Mouse (Mus musculus) c-Kit-positive CD71-negative TER-119-negative erythroid progenitor cells, embryonic 14.5 days (primary cell): Measurements from ENCODE around the gene Golt1a.

Experiments used
- DNase-seq: peaks from one replicate; pipeline ENCODE4 v3.0.0-alpha.2; 2013; ENCODE audit warnings: low read depth

Golt1a gene

DNA sequence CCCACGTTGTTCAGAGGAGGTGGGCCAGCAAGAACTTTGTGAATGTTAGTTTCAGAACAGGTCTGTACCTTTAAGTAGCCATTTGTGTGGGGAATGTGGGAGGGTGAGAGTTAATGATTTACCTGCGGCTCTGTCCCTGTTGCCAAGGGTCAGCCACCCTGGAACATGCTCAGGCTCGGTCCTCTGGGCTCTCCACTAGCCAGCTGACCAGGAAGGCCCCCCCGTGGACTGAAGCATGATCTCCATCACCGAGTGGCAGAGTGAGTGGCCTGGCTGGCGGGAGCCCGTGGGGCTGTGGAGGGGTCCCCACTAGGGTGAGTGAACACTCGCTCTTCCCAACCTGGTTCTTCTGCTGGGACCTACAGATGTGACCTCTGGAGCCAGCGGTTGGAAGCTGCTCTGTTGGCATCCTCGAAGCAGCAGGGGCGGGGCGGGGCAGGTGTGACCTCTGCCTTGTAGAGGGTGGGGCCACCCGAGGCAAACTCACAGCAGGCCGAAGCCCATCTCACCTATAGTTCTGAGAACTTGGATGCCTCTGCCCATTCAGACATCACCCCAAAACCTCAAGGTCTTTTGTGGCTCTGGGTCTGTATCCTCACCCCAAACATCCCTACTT lies at the start of gene Golt1a:
Gene Golt1a, plus strand, starts transcription at position 149 of the 616 bp plus-strand sequence.
- DNase-seq, result no peak

DNA sequence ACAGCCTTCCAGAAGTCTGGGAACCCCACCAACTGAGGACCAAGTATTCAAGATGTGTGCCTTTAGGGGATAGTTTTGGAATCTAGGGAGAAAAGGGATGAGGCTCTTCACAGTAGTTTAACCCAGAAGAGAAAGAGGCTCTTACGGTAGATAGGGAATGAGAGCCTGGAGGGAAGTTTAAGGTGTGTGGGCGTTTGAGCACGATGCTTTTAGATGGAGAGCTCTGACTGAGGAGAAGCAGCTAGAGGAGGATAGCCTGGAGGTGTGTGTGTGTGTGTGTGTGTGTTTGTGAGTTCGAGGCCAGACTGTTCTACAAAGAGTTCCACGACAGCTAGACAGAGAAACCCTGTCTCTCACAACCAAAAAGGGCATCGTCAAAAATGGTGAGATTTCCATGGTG lies 47.0 kb upstream of the Golt1a start:
- DNase-seq, result no peak

DNA sequence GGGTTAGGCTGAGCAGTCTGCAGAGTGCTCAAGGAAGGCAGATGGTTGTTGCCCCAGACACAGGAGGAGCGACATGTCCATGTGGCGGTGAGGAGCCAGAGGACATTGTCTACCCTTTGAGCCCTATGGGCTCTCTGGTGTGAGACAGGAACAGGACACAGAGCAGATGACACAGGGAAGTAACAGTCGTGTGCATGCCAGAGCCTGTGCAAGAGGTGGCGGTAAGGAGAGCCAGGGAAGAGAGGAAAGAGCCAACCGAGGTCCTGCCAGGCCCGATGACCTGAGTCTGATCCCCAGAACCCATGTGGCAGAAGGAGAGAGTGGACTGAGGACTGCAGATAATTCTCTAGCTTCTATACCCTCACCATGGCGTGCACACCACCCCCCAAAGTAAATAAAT lies 46.5 kb upstream of the Golt1a start:
- no peak for DNase-seq

DNA sequence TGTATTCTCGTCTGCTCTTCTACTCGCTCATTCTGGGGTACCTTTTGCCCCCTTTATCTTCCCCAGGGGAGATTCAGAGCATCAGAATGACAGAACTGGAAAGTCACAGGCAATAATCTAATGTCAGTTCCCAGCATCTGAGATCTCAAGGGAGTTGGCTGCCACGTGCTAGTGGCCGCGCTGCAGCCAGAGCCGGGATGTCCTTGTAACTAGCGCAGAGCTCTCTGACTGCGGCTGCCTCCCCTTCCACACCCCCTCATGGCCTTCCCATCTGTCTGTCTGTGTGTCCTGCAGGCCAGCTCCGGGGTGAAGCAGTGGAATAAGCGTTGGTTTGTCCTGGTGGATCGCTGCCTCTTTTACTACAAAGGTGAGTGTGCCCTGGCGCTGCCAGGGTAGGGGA lies 45.2 kb upstream of the Golt1a start:
- no peak for DNase-seq

DNA sequence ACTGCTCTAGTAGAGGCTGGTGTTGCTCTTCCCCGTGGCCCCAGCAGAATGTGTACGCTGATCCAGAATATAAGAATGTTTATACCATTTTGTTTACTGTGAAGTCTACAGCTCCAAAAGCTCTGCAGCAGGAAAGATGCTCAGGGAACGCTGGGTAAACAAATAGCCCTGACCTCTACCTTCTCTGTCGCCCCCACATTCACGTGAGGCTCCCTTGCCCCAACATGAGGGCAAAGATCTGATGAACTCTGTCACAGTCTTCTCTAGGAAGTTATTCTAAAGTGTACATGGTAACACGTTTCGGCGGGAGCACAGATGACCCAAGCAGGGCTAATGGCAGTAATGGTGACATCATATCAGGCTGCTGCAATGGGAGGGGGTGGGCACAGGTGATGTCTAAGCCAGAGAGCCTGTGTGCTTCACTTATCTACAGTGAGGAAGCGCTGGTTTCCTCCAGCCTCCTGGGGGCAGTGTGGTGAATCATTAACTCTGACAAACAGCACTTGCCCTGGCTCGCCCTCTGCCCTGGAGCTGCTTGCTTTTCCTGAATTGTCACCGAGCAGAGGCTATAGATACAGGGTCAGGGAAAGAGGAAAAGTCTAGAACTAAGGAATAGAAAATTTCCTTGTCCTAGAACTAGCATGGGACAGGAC lies 44.4 kb upstream of the Golt1a start:
- peak; percentile 13 for DNase-seq

DNA sequence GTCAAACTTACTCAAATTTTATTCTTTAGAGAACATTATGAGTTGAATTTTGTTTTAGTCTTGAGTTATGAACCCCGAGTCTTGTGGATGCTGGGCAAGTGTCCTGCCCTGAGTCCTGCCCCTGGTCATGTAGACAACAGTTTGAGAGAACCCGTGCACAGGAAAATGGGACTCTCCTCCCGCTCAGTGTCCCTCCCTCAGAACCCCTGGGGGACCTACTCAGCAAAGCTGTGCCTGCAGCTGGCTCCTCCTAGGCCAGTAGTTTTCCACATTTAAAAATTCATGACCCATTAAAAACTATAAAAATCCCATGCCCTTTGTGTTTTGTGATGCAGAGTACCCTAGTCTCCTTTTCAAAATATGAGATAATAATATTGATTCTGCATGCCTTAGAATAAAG lies 42.5 kb upstream of the Golt1a start:
- DNase-seq, result no peak

DNA sequence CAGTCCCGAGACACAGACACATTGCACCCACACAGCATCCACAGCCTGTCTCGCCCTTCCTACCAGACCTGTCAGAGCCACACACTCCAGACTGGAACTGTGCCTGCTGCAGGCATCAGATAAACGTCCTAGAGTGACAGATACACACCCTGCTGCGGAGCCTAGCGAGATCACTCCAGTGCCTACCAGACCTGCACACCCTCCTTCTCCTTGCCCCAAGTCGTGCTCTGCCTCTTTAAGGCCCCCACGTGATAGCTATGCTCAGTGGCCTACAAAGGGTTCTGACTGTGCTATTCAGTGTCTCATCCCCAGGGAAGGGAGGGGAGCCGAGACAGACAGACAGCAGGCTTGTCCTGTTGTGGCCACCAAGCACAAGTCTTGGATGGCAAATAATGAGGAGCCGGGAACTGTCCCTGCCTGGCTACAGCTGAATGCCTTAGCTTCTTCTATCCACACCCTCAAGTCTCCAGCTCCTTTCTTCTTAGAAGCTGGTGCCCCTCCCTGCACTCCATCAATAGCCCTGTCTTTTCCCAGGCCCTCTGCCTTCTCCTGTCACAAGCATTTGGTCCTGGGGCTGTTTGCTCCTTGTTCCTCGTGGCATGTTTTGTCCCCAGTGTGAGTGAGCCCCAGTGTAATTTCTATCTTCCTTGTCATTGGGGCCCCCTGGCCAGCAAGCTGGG lies 41.6 kb upstream of the Golt1a start:
- peak; percentile 17 for DNase-seq

DNA sequence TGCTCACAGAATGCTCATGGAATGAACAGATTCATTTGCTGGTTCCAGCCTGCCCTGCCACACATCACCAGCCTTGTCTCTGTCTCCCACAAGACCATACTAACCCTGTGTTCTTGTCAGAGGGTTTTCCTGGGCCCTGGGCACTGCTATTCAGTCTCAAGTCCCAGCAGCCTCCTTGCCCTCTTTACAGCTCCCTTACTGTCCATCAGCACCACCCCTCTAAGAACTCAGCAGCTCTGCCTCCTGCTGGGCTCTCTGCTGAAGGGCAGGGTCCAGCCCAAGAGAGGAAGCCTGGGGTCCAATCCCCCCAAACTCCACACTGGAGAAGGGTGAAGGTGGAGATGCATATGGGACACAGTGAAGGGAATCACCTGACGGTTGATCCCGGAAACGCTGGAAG lies 41.1 kb upstream of the Golt1a start:
- no peak for DNase-seq

DNA sequence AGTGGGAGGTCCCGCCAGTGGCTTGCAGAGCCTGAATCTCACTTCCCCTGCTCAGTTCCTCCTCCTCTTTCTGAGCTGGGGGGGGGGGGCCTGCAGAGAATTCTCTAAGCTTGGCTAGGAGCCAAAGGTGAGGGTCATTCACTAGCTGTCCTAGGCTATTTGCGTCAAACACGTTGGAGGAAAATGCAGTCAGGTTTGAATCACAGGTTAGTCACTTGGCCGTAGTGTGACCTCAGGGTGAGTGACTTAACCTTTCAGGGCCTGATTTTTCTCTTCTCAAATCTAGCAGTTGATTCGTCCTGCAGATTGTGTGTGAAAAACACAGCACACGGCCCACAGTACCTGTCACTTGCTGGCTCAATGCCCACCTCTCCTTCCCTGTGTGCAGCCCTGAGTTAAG lies 39.3 kb upstream of the Golt1a start:
- DNase-seq, result no peak

DNA sequence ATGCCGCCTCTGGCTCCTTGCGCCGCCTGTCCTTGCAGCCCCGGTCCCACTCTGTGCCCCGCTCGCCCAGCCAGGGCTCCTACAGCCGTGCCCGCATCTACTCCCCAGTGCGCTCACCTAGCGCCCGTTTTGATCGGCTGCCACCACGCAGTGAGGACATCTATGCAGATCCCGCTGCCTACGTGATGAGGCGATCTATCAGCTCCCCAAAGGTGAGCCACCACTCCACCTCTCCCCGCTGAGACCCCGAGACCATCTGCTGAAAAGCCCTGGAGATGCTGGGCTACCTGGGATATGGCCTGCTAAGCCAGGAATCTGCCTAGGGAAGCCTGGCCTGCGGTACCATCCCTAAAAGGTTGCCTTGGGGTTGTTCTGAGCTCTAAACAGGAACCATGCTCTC lies 35.4 kb upstream of the Golt1a start:
- no peak for DNase-seq

DNA sequence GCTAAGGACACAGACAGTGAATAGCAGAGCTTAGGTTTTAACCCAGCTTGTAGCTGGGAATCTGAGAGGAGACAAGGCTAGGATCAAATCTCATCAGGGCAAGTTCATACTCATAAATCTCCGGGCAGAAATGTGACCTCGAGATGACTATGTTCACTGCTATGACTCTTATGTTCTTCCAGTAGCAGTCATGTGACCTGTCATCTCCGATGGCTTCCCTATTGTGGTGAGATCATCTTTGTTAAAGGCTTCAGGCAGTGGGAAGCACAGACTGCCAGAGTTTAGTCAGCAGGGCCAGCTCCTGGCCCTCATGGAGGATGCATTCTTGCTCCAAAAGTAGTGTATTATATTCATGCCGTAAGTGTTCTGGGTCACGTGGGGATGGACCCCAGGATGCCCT lies 32.6 kb upstream of the Golt1a start:
- peak; percentile 9 for DNase-seq

DNA sequence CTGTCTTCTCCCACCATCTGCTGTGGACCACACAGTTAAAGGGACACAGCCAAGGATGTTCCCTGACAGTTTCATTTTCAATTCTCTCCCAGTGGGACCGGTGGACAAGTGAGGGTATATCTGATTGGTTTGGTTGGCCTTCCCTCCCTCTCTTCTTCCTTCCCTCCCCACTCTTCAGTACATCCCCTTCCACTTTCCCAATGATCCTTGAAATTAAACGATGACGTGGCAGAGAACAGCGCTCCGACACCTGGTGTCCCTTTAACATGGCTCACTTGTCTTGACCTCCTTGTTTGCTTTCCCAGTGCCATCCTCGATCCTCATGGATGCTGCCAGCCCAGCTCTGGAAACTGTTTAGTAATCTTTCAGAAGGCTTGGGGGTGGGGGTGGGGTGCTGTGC lies 31.1 kb upstream of the Golt1a start:
- DNase-seq, result no peak

DNA sequence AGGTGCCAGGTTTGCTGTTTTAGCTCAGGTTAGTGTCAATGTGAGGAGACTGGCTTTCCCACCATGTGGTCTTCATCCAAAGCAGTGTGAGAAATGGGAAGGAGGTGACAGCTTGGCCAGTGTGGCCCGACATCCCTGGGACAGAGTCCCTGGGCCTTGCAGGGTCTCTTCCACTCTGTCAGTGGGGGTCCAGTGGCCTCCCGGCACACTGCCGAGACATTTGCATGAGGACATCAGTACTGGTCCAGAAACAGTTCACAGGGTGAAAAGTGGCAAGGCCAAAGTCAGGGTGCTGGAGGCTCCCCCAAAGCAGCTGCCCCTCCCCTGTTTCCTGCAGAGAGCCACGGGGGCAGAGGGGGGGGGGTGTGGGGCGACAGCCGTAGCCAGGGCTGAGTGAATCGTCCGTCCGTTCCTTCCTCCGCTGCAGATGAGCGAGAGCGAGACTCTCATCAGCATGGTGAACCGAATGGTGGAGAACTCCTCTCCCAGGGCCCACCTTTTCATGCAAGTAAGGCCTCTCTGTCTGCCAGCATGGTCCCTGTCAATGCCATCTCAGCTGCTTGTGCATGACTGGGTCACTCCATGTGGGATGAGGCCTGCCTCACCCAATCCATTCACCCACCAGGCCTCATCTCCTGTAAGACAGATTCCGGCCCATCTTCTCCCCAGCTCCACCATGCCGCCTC lies 30.5 kb upstream of the Golt1a start:
- DNase-seq, result no peak

DNA sequence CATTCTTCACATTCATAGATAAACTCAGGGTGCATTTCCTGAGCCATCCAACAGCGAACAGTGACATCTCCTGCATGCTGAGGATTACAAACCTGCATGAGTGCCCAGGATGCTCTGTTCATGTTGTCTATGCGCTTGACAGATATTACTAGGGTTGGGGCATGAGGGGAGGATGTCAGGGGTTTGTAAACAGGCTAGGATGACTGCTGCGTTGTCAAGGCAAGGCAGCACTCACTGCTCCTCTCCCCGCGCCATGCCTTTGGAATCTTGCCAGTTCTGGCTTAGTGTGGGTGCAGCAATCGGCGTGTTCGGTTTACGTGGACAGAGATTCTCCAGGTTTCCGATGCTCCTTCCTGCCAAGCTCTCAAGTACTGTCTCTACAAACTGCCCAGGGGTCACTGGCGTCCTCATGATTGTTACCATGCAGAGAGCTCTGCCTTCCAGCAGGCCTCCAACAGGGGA lies 29.9 kb upstream of the Golt1a start:
- no peak for DNase-seq

DNA sequence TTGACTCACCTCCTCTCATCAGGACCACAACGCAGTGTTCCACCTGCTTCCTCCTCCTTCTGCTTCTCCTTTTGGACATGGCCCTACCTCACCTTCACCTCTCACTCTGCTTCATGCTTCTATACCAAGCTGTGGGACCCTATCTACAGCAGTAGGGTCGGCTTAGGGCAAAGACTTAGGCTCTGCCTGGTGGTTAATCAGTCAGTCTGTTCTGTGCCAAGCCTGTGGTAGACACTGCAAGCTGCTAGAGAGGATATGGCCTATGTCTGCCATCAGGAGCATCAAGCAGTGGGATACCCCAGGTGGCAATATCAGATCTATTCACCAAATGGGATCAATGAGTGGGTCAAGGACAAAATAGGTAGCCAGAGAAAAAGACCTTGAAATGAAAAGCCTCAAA lies 29.1 kb upstream of the Golt1a start:
- no peak for DNase-seq

DNA sequence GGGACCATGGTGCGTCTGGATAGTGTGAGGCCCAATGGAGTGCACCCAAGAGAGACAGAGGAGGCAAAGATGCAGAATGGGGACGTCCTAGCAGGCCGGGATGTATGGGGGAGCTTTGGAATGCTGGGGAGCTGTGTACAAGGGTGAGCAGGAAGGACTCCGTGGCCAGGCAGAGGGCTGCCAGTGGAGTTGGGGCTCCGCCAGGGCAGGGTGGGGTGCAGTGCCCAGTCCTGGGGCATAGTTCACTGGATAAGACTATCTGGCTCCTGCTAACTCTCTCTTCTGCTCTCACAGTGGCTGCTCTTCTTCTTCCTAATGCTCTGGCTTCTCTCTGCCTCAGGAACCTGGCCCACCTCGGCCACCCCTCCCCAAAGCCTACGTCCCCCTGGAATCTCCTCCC lies 23.7 kb upstream of the Golt1a start:
- DNase-seq, result no peak

DNA sequence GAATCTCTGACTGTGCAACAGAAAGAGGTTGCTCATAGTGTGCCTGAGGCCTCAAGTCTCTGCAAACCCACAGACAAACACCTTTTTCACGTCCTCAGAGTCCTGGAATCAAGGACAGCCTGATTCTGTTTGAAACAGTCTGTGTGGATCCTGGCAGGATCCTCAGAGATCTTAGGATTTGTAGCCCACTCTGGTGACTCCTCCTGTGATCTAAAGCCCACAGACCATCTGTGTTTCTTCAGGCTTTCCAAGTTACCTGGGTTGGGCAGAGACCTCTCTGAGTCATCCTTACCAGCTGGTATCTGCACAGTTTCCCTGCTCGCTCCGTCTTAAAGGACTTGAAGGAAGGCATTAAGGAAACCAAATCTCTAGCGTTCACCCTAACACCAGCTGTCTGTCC lies 22.5 kb upstream of the Golt1a start:
- no peak for DNase-seq

DNA sequence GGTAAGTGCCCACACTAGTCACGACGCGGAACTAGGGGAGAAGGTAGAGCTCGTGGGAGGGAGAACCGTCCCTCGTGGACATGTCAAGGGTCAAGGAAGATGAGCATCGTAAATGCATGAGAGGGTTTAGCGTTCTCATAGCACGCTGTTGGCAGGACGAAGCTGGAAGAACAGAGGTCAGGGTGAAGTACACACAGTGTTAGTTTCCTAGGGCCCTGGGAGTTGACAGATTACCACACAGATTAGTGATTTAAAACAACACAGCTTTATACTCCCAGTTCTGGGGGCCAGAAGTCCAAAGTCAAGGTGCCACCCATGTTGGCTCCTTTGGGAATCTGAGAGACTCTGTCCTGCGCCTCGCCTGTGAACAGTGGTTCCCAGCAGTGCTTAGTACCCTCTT lies 21.7 kb upstream of the Golt1a start:
- DNase-seq, result no peak

DNA sequence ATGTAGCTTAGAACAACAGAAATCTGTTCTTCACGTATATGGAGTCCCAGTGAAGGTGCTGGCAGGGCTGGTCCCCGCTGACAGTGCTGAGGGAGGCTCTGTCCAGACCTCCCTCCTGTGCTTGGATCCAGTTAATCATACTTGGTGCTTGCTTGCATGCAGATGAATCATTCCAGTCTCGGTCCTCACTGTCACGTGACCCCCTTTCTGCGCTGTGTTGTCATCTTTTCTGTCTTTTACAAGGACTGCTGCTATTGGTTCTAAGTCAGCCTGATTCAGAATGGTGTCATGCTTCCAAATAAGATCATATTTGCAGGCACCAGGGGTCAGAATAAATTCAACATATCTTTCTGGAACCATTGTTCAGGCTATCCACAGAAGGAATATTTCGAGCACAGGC lies 17.7 kb upstream of the Golt1a start:
- no peak for DNase-seq

DNA sequence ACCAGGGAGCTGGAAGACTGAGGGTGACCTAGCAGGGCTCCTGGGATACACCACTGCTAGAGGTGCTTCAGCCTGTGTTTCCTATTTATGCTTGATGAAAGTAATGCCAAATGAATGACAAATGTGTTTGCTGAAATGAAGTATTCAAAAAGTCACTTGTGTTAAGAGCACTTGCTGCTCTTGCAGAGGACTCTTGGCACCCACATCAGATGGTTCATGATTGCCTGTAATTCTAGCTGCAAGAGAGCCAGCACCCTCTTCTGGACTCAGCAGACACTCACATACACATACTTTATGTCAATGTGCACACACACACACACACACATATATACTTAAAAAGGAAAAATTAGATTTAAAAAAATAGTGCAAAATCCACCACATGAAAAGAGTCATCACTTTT lies 17.0 kb upstream of the Golt1a start:
- DNase-seq, result no peak

DNA sequence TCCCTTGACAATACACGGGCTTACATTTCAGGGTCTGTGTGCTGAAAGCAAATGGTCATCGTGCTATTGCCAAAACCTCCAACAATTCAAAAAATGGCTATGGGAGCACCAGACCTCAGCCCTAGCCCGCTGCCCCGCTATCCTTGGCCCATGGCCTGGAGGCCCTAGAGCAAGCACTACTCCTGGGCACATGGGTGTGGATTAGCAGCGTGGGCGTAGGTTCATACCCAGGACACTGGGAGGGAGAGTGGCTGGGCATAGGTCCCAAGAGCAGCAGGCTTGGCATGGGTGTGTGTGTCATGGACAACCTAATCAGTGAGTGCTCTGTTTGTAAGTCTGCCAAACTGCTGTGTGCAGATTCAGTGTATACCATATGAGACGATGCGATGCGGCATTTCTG lies 13.2 kb upstream of the Golt1a start:
- no peak for DNase-seq

DNA sequence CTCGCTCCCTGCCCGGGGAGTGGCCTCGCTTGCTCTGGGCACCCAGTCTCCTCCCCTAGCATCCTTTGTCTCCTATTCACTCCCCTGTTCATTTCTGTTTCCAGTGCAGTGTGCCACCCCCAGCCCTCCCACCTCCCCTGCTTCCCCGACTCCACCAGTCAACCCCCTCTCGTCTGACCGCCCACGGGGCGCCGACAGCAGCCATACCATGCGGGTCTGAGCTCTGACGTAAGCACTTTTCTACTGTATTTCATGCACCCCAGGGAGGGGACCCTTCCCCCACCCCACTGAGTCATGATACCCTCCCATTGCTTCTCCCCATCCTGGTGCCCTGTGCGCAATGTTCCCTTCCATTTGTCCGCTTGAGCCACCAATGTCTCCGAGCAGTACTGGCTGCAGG lies 10.8 kb upstream of the Golt1a start:
- no peak for DNase-seq

DNA sequence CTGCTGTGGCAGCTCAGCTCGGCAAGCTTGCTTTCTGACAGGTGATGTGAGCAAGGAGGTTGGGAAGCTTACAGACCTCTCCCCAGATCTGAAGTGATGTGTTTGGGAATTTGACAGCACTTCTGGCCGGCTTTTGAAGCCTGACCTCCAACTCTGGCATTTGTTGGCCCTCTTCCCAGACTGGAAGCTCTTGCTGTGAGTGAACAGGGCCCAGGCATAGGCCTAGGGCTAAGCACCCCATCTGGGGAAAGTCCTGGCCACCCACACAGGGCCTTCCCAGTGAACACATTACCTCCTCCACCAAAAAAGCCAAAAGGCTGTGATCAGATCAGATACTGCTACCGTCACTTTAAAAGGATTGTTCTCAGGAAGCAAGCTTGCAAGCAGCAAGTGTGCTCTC lies 7.1 kb upstream of the Golt1a start:
- DNase-seq, result no peak
